Mouse (Mus musculus) central nervous system, embryonic 11.5 days (tissue): ENCODE results near the gene Rabif. TPM values are rescaled to one million over a fixed set of nuclear protein-coding genes. Genes with fewer than 3 reads are reported as not detected.

Experiments used
- polyA plus RNA-seq: library from polyadenylated mRNA; depleted of rRNA; stranded (reverse); fragments of >200 nt; gene quantifications from 2 replicates; pipeline ENCODE4 v1.2.3, GENCODE M21; 2012; rRNA removed

Rabif gene
- 16.9 and 23.8 TPM in 2 replicates for polyA plus RNA-seq

DNA sequence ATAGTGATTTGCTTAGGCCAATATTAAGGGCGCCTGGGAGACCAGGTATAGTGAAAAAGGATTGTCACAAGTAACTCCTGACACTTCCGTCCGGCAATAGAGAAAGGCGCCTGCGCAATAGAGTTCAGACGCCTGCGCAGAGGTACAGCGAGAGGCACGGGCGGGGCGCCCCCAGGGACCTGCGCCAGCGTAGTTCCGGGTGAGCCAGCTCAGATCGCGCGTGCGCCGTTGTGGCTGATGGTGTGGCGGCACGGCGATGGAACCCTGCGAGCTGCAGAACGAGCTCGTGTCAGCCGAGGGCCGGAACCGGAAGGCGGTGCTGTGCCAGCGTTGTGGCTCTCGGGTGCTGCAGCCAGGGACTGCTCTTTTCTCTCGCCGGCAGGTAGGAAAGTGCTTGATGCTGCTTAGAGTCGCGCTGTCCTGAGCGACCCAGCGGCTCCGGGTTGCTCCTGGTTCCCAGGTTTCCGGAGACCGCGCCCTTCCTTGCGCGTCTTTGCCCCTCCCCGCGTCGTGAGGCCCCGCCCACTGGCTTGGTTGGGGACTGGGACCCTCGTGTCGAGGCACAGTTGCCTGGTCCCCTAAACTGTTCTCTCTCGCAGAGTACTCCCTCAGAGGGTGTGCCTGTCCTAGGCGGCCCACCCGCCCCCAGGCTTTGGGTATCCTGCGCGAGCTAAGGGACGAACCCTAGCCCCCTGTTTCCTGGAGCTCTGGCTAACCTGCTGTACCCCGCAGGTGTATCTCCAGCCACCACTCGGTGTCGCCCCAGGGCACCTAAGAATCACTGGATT is at the start of gene Rabif:
Gene Rabif, plus strand, starts transcription at position 221 of the 788 bp plus-strand sequence.

DNA sequence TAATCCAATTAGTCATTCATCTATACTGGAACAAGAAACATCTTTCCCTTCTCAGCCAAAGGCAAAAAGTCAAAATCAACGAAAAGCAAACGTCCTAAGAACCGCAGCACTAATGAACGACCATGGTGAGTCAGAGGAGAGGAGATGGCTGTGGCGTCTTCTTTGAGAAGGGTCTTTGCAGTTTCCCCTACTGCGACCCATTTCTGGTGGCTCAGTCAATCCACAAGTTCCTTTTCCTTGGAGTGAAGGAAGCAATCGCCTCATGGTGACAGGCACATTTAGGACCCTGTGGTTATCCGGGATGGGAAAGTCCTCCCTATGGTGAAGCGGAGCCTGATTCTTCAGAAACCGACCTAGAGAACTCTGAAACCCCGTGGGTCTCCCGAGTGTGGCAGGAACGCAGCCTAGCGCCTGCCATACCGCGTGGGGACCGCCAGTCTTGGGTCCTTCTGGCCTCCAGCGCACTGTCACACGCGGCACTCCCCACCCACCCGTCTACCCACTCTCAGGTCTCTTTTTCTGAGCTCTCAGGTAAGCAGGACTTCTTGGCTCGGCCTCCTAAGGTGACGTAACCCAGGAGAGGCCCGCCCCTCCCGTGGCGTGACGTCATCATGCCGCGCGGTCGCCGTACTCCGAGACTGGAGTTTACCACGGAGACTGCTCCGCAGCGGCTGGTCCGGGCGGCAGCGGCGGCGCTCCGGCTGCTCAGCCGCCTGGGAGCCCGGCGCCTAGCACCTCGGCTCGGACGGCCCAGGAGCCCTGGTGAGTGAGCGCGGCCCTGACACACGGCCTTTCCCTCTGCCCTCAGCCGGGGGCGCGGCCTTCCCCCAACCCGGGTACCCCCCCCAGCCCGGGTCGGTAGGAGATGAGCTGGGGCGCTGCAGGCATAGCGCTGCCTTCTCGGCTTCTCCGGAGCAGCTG is 39.3 kb upstream of the Rabif start, which contains the start of gene Klhl12:
Gene Klhl12, plus strand, starts transcription at position 628 of the 921 bp plus-strand sequence.

DNA sequence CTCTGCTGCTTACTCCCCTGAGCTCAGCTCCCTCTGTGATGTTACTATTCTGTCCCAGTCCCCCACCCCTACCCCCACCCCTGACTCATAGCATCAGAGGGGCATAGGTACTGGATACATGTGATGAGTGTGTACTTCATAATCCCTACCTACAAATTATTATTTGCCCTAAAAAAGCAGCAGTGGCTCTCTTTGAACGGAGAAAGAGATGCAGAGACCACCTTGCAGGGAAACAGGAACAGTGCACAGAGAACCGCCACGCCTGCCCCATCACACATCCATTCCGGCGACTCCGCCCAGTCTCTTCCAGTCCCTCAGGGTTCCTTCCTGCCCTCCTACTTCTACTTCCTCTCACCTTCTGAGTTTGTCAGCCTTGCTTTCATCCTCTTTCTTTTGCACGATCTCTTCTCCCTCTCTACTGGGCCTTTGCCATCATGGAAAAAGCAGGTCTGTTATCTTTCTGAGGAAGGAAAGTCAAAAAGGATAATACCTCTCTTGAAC is 55.2 kb downstream of the Rabif start, which contains the start of gene Mgat4e:
Gene Mgat4e, minus strand, starts transcription at position 51 of the 501 bp plus-strand sequence.

Other genes with a start within 250 kb of the Rabif start
- 0.46 and 40.7 TPM in 2 replicates for gene Myog, start 204.7 kb upstream of the Rabif start, polyA plus RNA-seq
- 6.8 and 11.6 TPM in 2 replicates for gene Ppfia4, start 161.7 kb upstream of the Rabif start, polyA plus RNA-seq
- gene Tmem183a, start 132.7 kb upstream of the Rabif start, polyA plus RNA-seq = 96.1 and 114 TPM in 2 replicates
- not detected in 2 replicates for gene 4933406M09Rik, start 108.7 kb upstream of the Rabif start, polyA plus RNA-seq
- 22.7 and 30.1 TPM in 2 replicates for gene Cyb5r1, start 89.1 kb upstream of the Rabif start, polyA plus RNA-seq
- 44.2 and 57.9 TPM in 2 replicates for gene Adipor1, start 79.3 kb upstream of the Rabif start, polyA plus RNA-seq
- gene Klhl12, start 39.1 kb upstream of the Rabif start, polyA plus RNA-seq = 22.9 and 25.2 TPM in 2 replicates
- 0.07 TPM in 1 of 2 replicates, not detected in the other for gene Mgat4e, start 55.0 kb downstream of the Rabif start, polyA plus RNA-seq
- 48.1 and 53.2 TPM in 2 replicates for gene Kdm5b, start 65.5 kb downstream of the Rabif start, polyA plus RNA-seq
- 3.0 and 3.2 TPM in 2 replicates for gene Syt2, start 152.0 kb downstream of the Rabif start, polyA plus RNA-seq